Mouse (Mus musculus): ENCODE measurements at regions not wholly inside any gene's neighbourhood (a gene's known extent, or its start where the extent isn't known, plus 50 kb on each side); places are given as distances from the start of the nearest gene placed in this dataset.

- no peaks in the 10 kb centered on the region for H3K36me3 ChIP-seq (ENCODE audit: control insufficient read depth, insufficient read depth, low read length)
- WGBS = 35% methylated on average over 3 of the region's 3 CpGs
- no peaks in the 10 kb centered on the region for H3K4me1 ChIP-seq (ENCODE audit: control insufficient read depth, insufficient read depth, low read length)
- intact Hi-C loops (cut with DNase I) = no loop called here
- no peaks in the 10 kb centered on the region for H3K79me2 ChIP-seq (replicated peaks; ENCODE audit: control insufficient read depth, insufficient read depth, low read length)
- H3K27ac ChIP-seq = no peak overlapping the region
- no peaks in the 10 kb centered on the region for H3K27me3 ChIP-seq (ENCODE audit: control insufficient read depth, insufficient read depth, low read length)
- TF ChIP-seq EP300 (IDR thresholded peaks at IDR 0.05; ENCODE audit: insufficient read depth, low read depth, low read length) (no peak), CTCF (IDR thresholded peaks at IDR 0.05) (no peak), POLR2A (IDR thresholded peaks at IDR 0.05; ENCODE audit: insufficient read depth, low read depth, low read length) (no peak)
- peak in 1 of 2 experiments; percentile 7 for DNase-seq
- H3K4me3 ChIP-seq = no peak overlapping the region
- H3K9ac ChIP-seq (ENCODE audit: low read depth, low read length) = no peak overlapping the region
Measured at GRCm38 (mm10) chr4:106042456-106042855, 252.8 kb downstream of the Gm12728 start.

GRCm38 (mm10) chr4:106043661-106044060 lies 254.0 kb downstream of the Gm12728 start:
- Histone ChIP-seq H3K27ac (no peak overlapping the region), H3K79me2 (replicated peaks; ENCODE audit: control insufficient read depth, insufficient read depth, low read length) (no peaks in the 10 kb centered on the region), H3K36me3 (ENCODE audit: control insufficient read depth, insufficient read depth, low read length) (no peaks in the 10 kb centered on the region), H3K9ac (ENCODE audit: low read depth, low read length) (no peak overlapping the region), H3K27me3 (ENCODE audit: control insufficient read depth, insufficient read depth, low read length) (no peaks in the 10 kb centered on the region), H3K4me3 (no peak overlapping the region), H3K4me1 (ENCODE audit: control insufficient read depth, insufficient read depth, low read length) (no peaks in the 10 kb centered on the region)
- TF ChIP-seq POLR2A (IDR thresholded peaks at IDR 0.05; ENCODE audit: insufficient read depth, low read depth, low read length) (no peak), CTCF (IDR thresholded peaks at IDR 0.05) (no peak), EP300 (IDR thresholded peaks at IDR 0.05; ENCODE audit: insufficient read depth, low read depth, low read length) (no peak)
- WGBS = 52% methylated on average over 9 of the region's 9 CpGs
- intact Hi-C loops (cut with DNase I) = no loop called here
- DNase-seq = no peak

GRCm38 (mm10) chr4:106048053-106048452 lies 258.4 kb downstream of the Gm12728 start:
- whole genome bisulfite sequencing = 41% methylated on average over 8 of the region's 8 CpGs
- no peak for DNase-seq
- H3K4me3 ChIP-seq = no peak overlapping the region

GRCm38 (mm10) chr4:106048797-106049196 lies 259.1 kb downstream of the Gm12728 start:
- TF ChIP-seq CTCF (IDR thresholded peaks at IDR 0.05) = no peak
- no peak for TF ChIP-seq POLR2A (IDR thresholded peaks at IDR 0.05; ENCODE audit: insufficient read depth, low read depth, low read length)
- no peak for TF ChIP-seq EP300 (IDR thresholded peaks at IDR 0.05; ENCODE audit: insufficient read depth, low read depth, low read length)
- 77% methylated on average over 8 of the region's 8 CpGs for WGBS
- intact Hi-C loops (cut with DNase I) = no loop called here
- H3K4me1 ChIP-seq (ENCODE audit: control insufficient read depth, insufficient read depth, low read length) = peaks cover 1% of the 10 kb centered on the region; the same call in 1 of the 2 replicates
- H3K27ac ChIP-seq = no peak overlapping the region
- H3K9ac ChIP-seq (ENCODE audit: low read depth, low read length) = no peak overlapping the region
- H3K79me2 ChIP-seq (replicated peaks; ENCODE audit: control insufficient read depth, insufficient read depth, low read length) = no peaks in the 10 kb centered on the region
- no peak overlapping the region for H3K4me3 ChIP-seq
- H3K27me3 ChIP-seq (ENCODE audit: control insufficient read depth, insufficient read depth, low read length) = no peaks in the 10 kb centered on the region
- no peak for DNase-seq
- H3K36me3 ChIP-seq (ENCODE audit: control insufficient read depth, insufficient read depth, low read length) = no peaks in the 10 kb centered on the region

More at GRCm38 (mm10) chr4:106048053-106048452, 258.4 kb downstream of the Gm12728 start:
- H3K27me3 ChIP-seq (ENCODE audit: control insufficient read depth, insufficient read depth, low read length) = no peaks in the 10 kb centered on the region
- intact Hi-C loops (cut with DNase I) = no loop called here
- no peak overlapping the region for H3K9ac ChIP-seq (ENCODE audit: low read depth, low read length)
- no peaks in the 10 kb centered on the region for H3K36me3 ChIP-seq (ENCODE audit: control insufficient read depth, insufficient read depth, low read length)
- H3K27ac ChIP-seq = no peak overlapping the region
- no peaks in the 10 kb centered on the region for H3K79me2 ChIP-seq (replicated peaks; ENCODE audit: control insufficient read depth, insufficient read depth, low read length)
- TF ChIP-seq POLR2A (IDR thresholded peaks at IDR 0.05; ENCODE audit: insufficient read depth, low read depth, low read length) (no peak), CTCF (IDR thresholded peaks at IDR 0.05) (no peak), EP300 (IDR thresholded peaks at IDR 0.05; ENCODE audit: insufficient read depth, low read depth, low read length) (no peak)
- no peaks in the 10 kb centered on the region for H3K4me1 ChIP-seq (ENCODE audit: control insufficient read depth, insufficient read depth, low read length)

- Histone ChIP-seq H3K36me3 (ENCODE audit: control insufficient read depth, insufficient read depth, low read length) (no peaks in the 10 kb centered on the region), H3K9ac (ENCODE audit: low read depth, low read length) (no peak overlapping the region), H3K79me2 (replicated peaks; ENCODE audit: control insufficient read depth, insufficient read depth, low read length) (no peaks in the 10 kb centered on the region), H3K4me1 (ENCODE audit: control insufficient read depth, insufficient read depth, low read length) (peaks cover 1% of the 10 kb centered on the region; the same call in 1 of the 2 replicates), H3K27ac (no peak overlapping the region), H3K27me3 (ENCODE audit: control insufficient read depth, insufficient read depth, low read length) (no peaks in the 10 kb centered on the region), H3K4me3 (no peak overlapping the region)
- intact Hi-C loops (cut with DNase I) = loop anchor here (10.0 kb wide), 1 partner anchor 895 kb away; the partner anchor contains the start of gene Plpp3
- TF ChIP-seq EP300 (IDR thresholded peaks at IDR 0.05; ENCODE audit: insufficient read depth, low read depth, low read length) (no peak), CTCF (IDR thresholded peaks at IDR 0.05) (no peak), POLR2A (IDR thresholded peaks at IDR 0.05; ENCODE audit: insufficient read depth, low read depth, low read length) (no peak)
- WGBS = 70% methylated on average over 3 of the region's 3 CpGs
- DNase-seq = no peak
Measured at GRCm38 (mm10) chr4:106049880-106050279, 260.2 kb downstream of the Gm12728 start.

GRCm38 (mm10) chr4:106050297-106050696 lies 260.6 kb downstream of the Gm12728 start:
- no peaks in the 10 kb centered on the region for H3K79me2 ChIP-seq (replicated peaks; ENCODE audit: control insufficient read depth, insufficient read depth, low read length)
- no peaks in the 10 kb centered on the region for H3K27me3 ChIP-seq (ENCODE audit: control insufficient read depth, insufficient read depth, low read length)
- no peak for DNase-seq
- no peaks in the 10 kb centered on the region for H3K36me3 ChIP-seq (ENCODE audit: control insufficient read depth, insufficient read depth, low read length)
- TF ChIP-seq POLR2A (IDR thresholded peaks at IDR 0.05; ENCODE audit: insufficient read depth, low read depth, low read length) (no peak), CTCF (IDR thresholded peaks at IDR 0.05) (no peak), EP300 (IDR thresholded peaks at IDR 0.05; ENCODE audit: insufficient read depth, low read depth, low read length) (no peak)
- no peak overlapping the region for H3K4me3 ChIP-seq
- H3K27ac ChIP-seq = no peak overlapping the region
- 93% methylated on average over 3 of the region's 3 CpGs for WGBS
- intact Hi-C loops (cut with DNase I) = loop anchor here (10.0 kb wide), 1 partner anchor 895 kb away; the partner anchor contains the start of gene Plpp3
- H3K4me1 ChIP-seq (ENCODE audit: control insufficient read depth, insufficient read depth, low read length) = peaks cover 1% of the 10 kb centered on the region; the same call in 1 of the 2 replicates
- no peak overlapping the region for H3K9ac ChIP-seq (ENCODE audit: low read depth, low read length)
